ENCODE assay signal across 8 mouse cellular contexts in genomic region chr10:18545813-18546235, GRCm38 (mm10). TPM values are rescaled to one million over a fixed set of nuclear protein-coding genes. Genes with fewer than 3 reads are reported as not detected.
DNase-seq lines count a peak whose midpoint lies in the region; ATAC-seq and TF ChIP-seq lines count a peak whose summit lies in the region.

Hebp2 (minus strand) TSS chr10:18546076.

- peak within 1 kb of the TSS; percentile 56 for H3K4me3 ChIP-seq in embryonic facial prominence, embryonic 11.5 days (ENCODE audit: low read depth, low read length)
- H3K4me3 ChIP-seq in heart, embryonic 10.5 days: peak within 1 kb of the TSS; percentile 71
- peak within 1 kb of the TSS; percentile 58 for H3K4me3 ChIP-seq in kidney, embryonic 14.5 days (ENCODE audit: low read length)
- H3K4me3 ChIP-seq in liver, postnatal 0 days (ENCODE audit: low read depth, low read length): peak within 1 kb of the TSS; percentile 57
- peak within 1 kb of the TSS; percentile 55 for H3K4me3 ChIP-seq in neural tube, embryonic 12.5 days
- peak within 1 kb of the TSS; percentile 42 for H3K4me3 ChIP-seq in thymus, adult 2 months (ENCODE audit: control insufficient read depth, insufficient read depth, low read length)

- no peak for TF ChIP-seq POLR2A in thymus, adult 2 months (IDR thresholded peaks at IDR 0.05; ENCODE audit: control insufficient read depth, extremely low read depth, insufficient read depth, low read length, poor library complexity)

- TF ChIP-seq CTCF in liver, postnatal 0 days (IDR thresholded peaks at IDR 0.05; ENCODE audit: low read depth): peak; percentile 71
- peak; percentile 77 for TF ChIP-seq CTCF in thymus, adult 2 months (IDR thresholded peaks at IDR 0.05; ENCODE audit: borderline replicate concordance, control insufficient read depth, extremely low read depth, insufficient read depth, low read length, poor library complexity)

- H3K9me3 ChIP-seq in embryonic facial prominence, embryonic 11.5 days (replicated peaks; ENCODE audit: control insufficient read depth, low read length): no peaks in the 10 kb centered on the region
- H3K9me3 ChIP-seq in heart, embryonic 10.5 days: no peaks in the 10 kb centered on the region
- H3K9me3 ChIP-seq in kidney, embryonic 14.5 days (ENCODE audit: control insufficient read depth, low read length): no peaks in the 10 kb centered on the region
- H3K9me3 ChIP-seq in liver, postnatal 0 days (ENCODE audit: low read length): no peaks in the 10 kb centered on the region
- H3K9me3 ChIP-seq in neural tube, embryonic 12.5 days: no peaks in the 10 kb centered on the region

- peak; percentile 66 to 69 for DNase-seq in left cerebral cortex, adult 18-20 months (ENCODE audit: low spot score in 2 of 2)
- DNase-seq in left cerebral cortex, adult 11 months (ENCODE audit: low spot score): no peak
- peak; percentile 85 for DNase-seq in embryonic facial prominence, embryonic 11.5 days (ENCODE audit: low spot score)
- peak; percentile 88 for DNase-seq in heart, embryonic 10.5 days (ENCODE audit: low spot score)
- DNase-seq in liver, postnatal 0 days: peak; percentile 77
- DNase-seq in thymus, adult 2 months: peak; percentile 37

- 0% methylated on average over 22 of the region's 22 CpGs for WGBS in embryonic facial prominence, embryonic 11.5 days
- under 1% methylated on average over 22 of the region's 22 CpGs for WGBS in heart, embryonic 10.5 days
- 0% methylated on average over 22 of the region's 22 CpGs for WGBS in kidney, embryonic 14.5 days
- under 1% methylated on average over 22 of the region's 22 CpGs for WGBS in liver, postnatal 0 days (ENCODE audit: insufficient replicate concordance)
- under 1% methylated on average over 22 of the region's 22 CpGs for WGBS in neural tube, embryonic 12.5 days
- WGBS in thymus, adult 2 months: 3% methylated on average over 22 of the region's 22 CpGs

- H3K27ac ChIP-seq in embryonic facial prominence, embryonic 11.5 days (replicated peaks; ENCODE audit: low read depth, low read length): no peak within 1 kb of the TSS
- peak within 1 kb of the TSS; percentile 87 for H3K27ac ChIP-seq in heart, embryonic 10.5 days
- no peak within 1 kb of the TSS; the same call in 1 of the 2 replicates for H3K27ac ChIP-seq in kidney, embryonic 14.5 days (ENCODE audit: low read depth, low read length)
- H3K27ac ChIP-seq in liver, postnatal 0 days (ENCODE audit: low read depth): no peak within 1 kb of the TSS
- no peak within 1 kb of the TSS for H3K27ac ChIP-seq in neural tube, embryonic 12.5 days
- H3K27ac ChIP-seq in thymus, adult 2 months (ENCODE audit: control insufficient read depth, insufficient read depth, low read length): no peak within 1 kb of the TSS

- peak within 1 kb of the TSS; percentile 87 for H3K4me2 ChIP-seq in embryonic facial prominence, embryonic 11.5 days (ENCODE audit: low read depth, low read length)
- peak within 1 kb of the TSS; percentile 85 for H3K4me2 ChIP-seq in kidney, embryonic 14.5 days (replicated peaks; ENCODE audit: low read depth, low read length)
- H3K4me2 ChIP-seq in liver, postnatal 0 days (ENCODE audit: low read depth, low read length): peak within 1 kb of the TSS; percentile 93
- H3K4me2 ChIP-seq in neural tube, embryonic 12.5 days (replicated peaks): peak within 1 kb of the TSS; percentile 82

- no peaks in the 10 kb centered on the region for H3K4me1 ChIP-seq in embryonic facial prominence, embryonic 11.5 days (ENCODE audit: control insufficient read depth, insufficient read depth, low read length)
- H3K4me1 ChIP-seq in heart, embryonic 10.5 days: peaks cover 10% of the 10 kb centered on the region; the same call in 1 of the 2 replicates
- H3K4me1 ChIP-seq in kidney, embryonic 14.5 days (ENCODE audit: control insufficient read depth, insufficient read depth, low read length): no peaks in the 10 kb centered on the region
- H3K4me1 ChIP-seq in liver, postnatal 0 days (ENCODE audit: insufficient read depth): peaks cover 3% of the 10 kb centered on the region; the same call in 1 of the 2 replicates
- peaks cover 11% of the 10 kb centered on the region for H3K4me1 ChIP-seq in neural tube, embryonic 12.5 days
- H3K4me1 ChIP-seq in thymus, adult 2 months (replicated peaks; ENCODE audit: control insufficient read depth, insufficient read depth, low read length): peaks cover 10% of the 10 kb centered on the region

- H3K27me3 ChIP-seq in embryonic facial prominence, embryonic 11.5 days (ENCODE audit: control insufficient read depth, insufficient read depth, low read length): no peaks in the 10 kb centered on the region
- H3K27me3 ChIP-seq in heart, embryonic 10.5 days (ENCODE audit: insufficient read depth, poor library complexity, severe bottlenecking): no peaks in the 10 kb centered on the region
- H3K27me3 ChIP-seq in kidney, embryonic 14.5 days (ENCODE audit: control insufficient read depth, insufficient read depth, low read length): no peaks in the 10 kb centered on the region
- H3K27me3 ChIP-seq in liver, postnatal 0 days (ENCODE audit: insufficient read depth, low read length): no peaks in the 10 kb centered on the region
- H3K27me3 ChIP-seq in neural tube, embryonic 12.5 days (replicated peaks): no peaks in the 10 kb centered on the region
- no peaks in the 10 kb centered on the region; the same call in 1 of the 2 replicates for H3K27me3 ChIP-seq in thymus, adult 2 months (ENCODE audit: control insufficient read depth, insufficient read depth, low read length)

- no peak for TF ChIP-seq EP300 in liver, postnatal 0 days (IDR thresholded peaks at IDR 0.05; ENCODE audit: low read depth)

- no peaks in the 10 kb centered on the region for H3K36me3 ChIP-seq in embryonic facial prominence, embryonic 11.5 days (replicated peaks; ENCODE audit: control insufficient read depth, insufficient read depth, low read depth, low read length)
- H3K36me3 ChIP-seq in heart, embryonic 10.5 days: no peaks in the 10 kb centered on the region
- H3K36me3 ChIP-seq in kidney, embryonic 14.5 days (ENCODE audit: control insufficient read depth, insufficient read depth, low read length): no peaks in the 10 kb centered on the region
- no peaks in the 10 kb centered on the region for H3K36me3 ChIP-seq in liver, postnatal 0 days (replicated peaks; ENCODE audit: insufficient read depth, low read length)
- H3K36me3 ChIP-seq in neural tube, embryonic 12.5 days: no peaks in the 10 kb centered on the region
- H3K36me3 ChIP-seq in thymus, adult 2 months (ENCODE audit: control insufficient read depth, insufficient read depth, low read length): no peaks in the 10 kb centered on the region

- peak within 1 kb of the TSS; percentile 71 for H3K9ac ChIP-seq in embryonic facial prominence, embryonic 11.5 days (replicated peaks; ENCODE audit: low read length)
- peak within 1 kb of the TSS; percentile 55 for H3K9ac ChIP-seq in kidney, embryonic 14.5 days (ENCODE audit: low read depth, low read length)
- H3K9ac ChIP-seq in liver, postnatal 0 days (replicated peaks): peak within 1 kb of the TSS; percentile 60
- peak within 1 kb of the TSS; percentile 62 for H3K9ac ChIP-seq in neural tube, embryonic 12.5 days

- peak; percentile 86 for ATAC-seq in embryonic facial prominence, embryonic 11.5 days (replicated peaks; ENCODE audit: insufficient number of reproducible peaks, low FRiP score, low TSS enrichment, low read depth)
- ATAC-seq in kidney, embryonic 14.5 days (ENCODE audit: low FRiP score, low TSS enrichment): peak; percentile 92
- peak; percentile 97 for ATAC-seq in liver, postnatal 0 days
- ATAC-seq in neural tube, embryonic 12.5 days (ENCODE audit: low FRiP score, low read depth): peak; percentile 91

RNA-seq across cellular contexts. Expression of gene Hebp2, which starts in this region (rescaled TPM):
- 1 to 10 TPM; 4.0 to 4.6 TPM for total RNA-seq in left cerebral cortex, adult 18-20 months (2021)
- polyA plus RNA-seq in embryonic facial prominence, embryonic 11.5 days (2014; fragmentation: Nextera tagmentation; extraction: Ambion mirVana): 17.5 and 18.2 TPM in 2 replicates
- 18.6 and 20.2 TPM in 2 replicates for polyA plus RNA-seq in heart, embryonic 10.5 days (2016; fragmentation: Nextera tagmentation; extraction: Ambion mirVana)
- 12.3 and 16.9 TPM in 2 replicates for polyA plus RNA-seq in kidney, embryonic 14.5 days (2014; fragmentation: Nextera tagmentation; extraction: Ambion mirVana)
- polyA plus RNA-seq in liver, postnatal 0 days (2015; fragmentation: Nextera tagmentation; extraction: Ambion mirVana): 1.0 and 1.4 TPM in 2 replicates
- 12.1 and 16.4 TPM in 2 replicates for polyA plus RNA-seq in neural tube, embryonic 12.5 days (2016; fragmentation: Nextera tagmentation; extraction: Ambion mirVana)
- 0.46 and 0.66 TPM in 2 replicates for polyA plus RNA-seq in thymus, adult 2 months (2012; rRNA removed)

Comparison
In these comparisons a context has a peak if more than half of its experiments do, and no peak if none do; other contexts are left out.
1. Peak in DNase-seq and H3K4me3 ChIP-seq in thymus, adult 2 months; RNA of the gene not detected or under 1 TPM.